ENCODE assay signal across 8 mouse cellular contexts in genomic region chr9:88482829-88483396, GRCm38 (mm10). TPM values are rescaled to one million over a fixed set of nuclear protein-coding genes. Genes with fewer than 3 reads are reported as not detected.
DNase-seq lines count a peak whose midpoint lies in the region; ATAC-seq and TF ChIP-seq lines count a peak whose summit lies in the region.

No protein-coding gene starts in this region.

- peak; percentile 66; the same call in 1 of the 2 replicates for TF ChIP-seq POLR2A in limb, embryonic 14.5 days (IDR thresholded peaks at IDR 0.05; ENCODE audit: borderline replicate concordance, extremely low read depth, insufficient read depth, insufficient read length)

- no peak for ATAC-seq in hindbrain, embryonic 16.5 days
- no peak for ATAC-seq in limb, embryonic 14.5 days (ENCODE audit: low FRiP score, low read depth)
- peak; percentile 36 for ATAC-seq in monocyte, adult 5-6 weeks (replicated peaks; ENCODE audit: insufficient number of reproducible peaks, low FRiP score, low TSS enrichment, poor library complexity, severe bottlenecking)

- H3K9me3 ChIP-seq in hindbrain, embryonic 16.5 days (ENCODE audit: control insufficient read depth, low read length) = no peaks in the 10 kb centered on the region
- H3K9me3 ChIP-seq in limb, embryonic 14.5 days (ENCODE audit: control insufficient read depth, low read length) = no peaks in the 10 kb centered on the region

- peak overlapping the region; percentile 71 for H3K4me2 ChIP-seq in hindbrain, embryonic 16.5 days (ENCODE audit: low read length)
- H3K4me2 ChIP-seq in limb, embryonic 14.5 days (replicated peaks; ENCODE audit: low read depth, low read length, severe bottlenecking) = peak overlapping the region; percentile 61

- WGBS in hindbrain, embryonic 16.5 days = under 1% methylated on average over 35 of the region's 52 CpGs
- WGBS in limb, embryonic 14.5 days = under 1% methylated on average over 43 of the region's 52 CpGs

- H3K27ac ChIP-seq in hindbrain, embryonic 16.5 days (ENCODE audit: low read depth, low read length) = peak overlapping the region; percentile 100
- peak overlapping the region; percentile 98 for H3K27ac ChIP-seq in limb, embryonic 14.5 days (replicated peaks; ENCODE audit: low read depth, low read length)

- no peaks in the 10 kb centered on the region for H3K27me3 ChIP-seq in hindbrain, embryonic 16.5 days (replicated peaks; ENCODE audit: control insufficient read depth, insufficient read depth, low read length)
- no peaks in the 10 kb centered on the region for H3K27me3 ChIP-seq in limb, embryonic 14.5 days (ENCODE audit: control insufficient read depth, insufficient read depth, low read length)

- H3K4me3 ChIP-seq in hindbrain, embryonic 16.5 days (ENCODE audit: low read length) = peak overlapping the region; percentile 89
- peak overlapping the region; percentile 98 for H3K4me3 ChIP-seq in limb, embryonic 14.5 days (replicated peaks; ENCODE audit: low read length)

- H3K36me3 ChIP-seq in hindbrain, embryonic 16.5 days (ENCODE audit: control insufficient read depth, insufficient read depth, low read length) = no peaks in the 10 kb centered on the region
- peaks cover 13% of the 10 kb centered on the region; the same call in 1 of the 2 replicates for H3K36me3 ChIP-seq in limb, embryonic 14.5 days (ENCODE audit: control insufficient read depth, insufficient read depth, low read length)

- peak; percentile 79 to 82 for DNase-seq in spleen, adult 18-20 months
- no peak for DNase-seq in spleen, adult 12 weeks (ENCODE audit: low spot score)
- DNase-seq in cerebellum, adult 9-11 months = peak; percentile 92
- DNase-seq in frontal cortex, postnatal 36 days (ENCODE audit: low spot score in 2 of 2) = peak; percentile 84
- peak; percentile 60 for DNase-seq in limb, embryonic 14.5 days (ENCODE audit: low spot score)
- DNase-seq in thymus, postnatal 0 days (ENCODE audit: low spot score) = peak; percentile 84

- H3K9ac ChIP-seq in hindbrain, embryonic 16.5 days (ENCODE audit: low read depth, low read length) = peak overlapping the region; percentile 94
- H3K9ac ChIP-seq in limb, embryonic 14.5 days (ENCODE audit: low read depth, low read length, severe bottlenecking) = peak overlapping the region; percentile 98

- peaks cover 14% of the 10 kb centered on the region for H3K4me1 ChIP-seq in hindbrain, embryonic 16.5 days (ENCODE audit: control insufficient read depth, insufficient read depth, low read depth, low read length)
- peaks cover 6% of the 10 kb centered on the region for H3K4me1 ChIP-seq in limb, embryonic 14.5 days (ENCODE audit: control insufficient read depth, insufficient read depth, low read length)

RNA-seq across cellular contexts. Expression of gene Syncrip, which starts 0.5 kb away (rescaled TPM):
- polyA plus RNA-seq in hindbrain, embryonic 16.5 days (2015; fragmentation: Nextera tagmentation; extraction: Ambion mirVana) = 67.1 and 71.6 TPM in 2 replicates
- 59.8 and 86.2 TPM in 2 replicates for polyA plus RNA-seq in limb, embryonic 14.5 days (2012; rRNA removed)
- polyA plus RNA-seq in limb, embryonic 14.5 days (2014; fragmentation: Nextera tagmentation; extraction: Ambion mirVana) = 119 and 122 TPM in 2 replicates
- 112 to 157 TPM (median 127 TPM) in 3 replicates for total RNA-seq in monocyte, adult 5-6 weeks (2017)
- 114 and 132 TPM in 2 replicates for polyA plus RNA-seq in thymus, postnatal 0 days (2015; fragmentation: Nextera tagmentation; extraction: Ambion mirVana)

RNA-seq across cellular contexts. Expression of gene Gm20537, which starts 26.5 kb away (rescaled TPM):
- 0.70 and 1.2 TPM in 2 replicates for polyA plus RNA-seq in hindbrain, embryonic 16.5 days (2015; fragmentation: Nextera tagmentation; extraction: Ambion mirVana)
- 1.2 and 1.7 TPM in 2 replicates for polyA plus RNA-seq in limb, embryonic 14.5 days (2012; rRNA removed)
- polyA plus RNA-seq in limb, embryonic 14.5 days (2014; fragmentation: Nextera tagmentation; extraction: Ambion mirVana) = 0.35 TPM in 1 of 2 replicates, not detected in the other
- total RNA-seq in monocyte, adult 5-6 weeks (2017) = not detected in 3 replicates
- 0.45 TPM in 1 of 2 replicates, not detected in the other for polyA plus RNA-seq in thymus, postnatal 0 days (2015; fragmentation: Nextera tagmentation; extraction: Ambion mirVana)

RNA-seq across cellular contexts. Expression of gene Snx14, which starts 44.2 kb away (rescaled TPM):
- polyA plus RNA-seq in hindbrain, embryonic 16.5 days (2015; fragmentation: Nextera tagmentation; extraction: Ambion mirVana) = 39.7 and 41.1 TPM in 2 replicates
- polyA plus RNA-seq in limb, embryonic 14.5 days (2012; rRNA removed) = 26.5 and 39.5 TPM in 2 replicates
- 20.7 and 23.2 TPM in 2 replicates for polyA plus RNA-seq in limb, embryonic 14.5 days (2014; fragmentation: Nextera tagmentation; extraction: Ambion mirVana)
- total RNA-seq in monocyte, adult 5-6 weeks (2017) = 34.1 to 44.9 TPM (median 35.3 TPM) in 3 replicates
- 16.0 TPM in 2 replicates for polyA plus RNA-seq in thymus, postnatal 0 days (2015; fragmentation: Nextera tagmentation; extraction: Ambion mirVana)
